Mouse (Mus musculus) forebrain, embryonic 14.5 days (tissue): Measurements from ENCODE around the gene Mycbp. TPM values are rescaled to one million over a fixed set of nuclear protein-coding genes. Genes with fewer than 3 reads are reported as not detected.

Experiments used
- ATAC-seq: fragments of 200-750 bp; cut with Nextera tagmentation; 2 replicates; pipeline ENCODE4 v1.8.0; 2017; ENCODE audit warnings: mild to moderate bottlenecking, moderate library complexity
- DNase-seq: peaks from one replicate; pipeline ENCODE4 v3.0.0-alpha.2; 2015; ENCODE audit warnings: low spot score
- H3K27ac ChIP-seq: fragments of 300-500 bp; sonication (generic); 2 replicates; pipeline ENCODE4 v1.5.1; 2014; ENCODE audit warnings: low read depth, mild to moderate bottlenecking, control low read depth, low read length, moderate library complexity
- H3K27me3 ChIP-seq: fragments of 300-500 bp; sonication (generic); replicated peaks from 2 replicates; pipeline ENCODE4 v1.6.1; 2014; ENCODE audit warnings: low read length, control low read depth, mixed read lengths; ENCODE audit not compliant: control insufficient read depth, insufficient read depth
- H3K36me3 ChIP-seq: fragments of 300-500 bp; sonication (generic); 2 replicates; pipeline ENCODE4 v1.6.1; 2014; ENCODE audit warnings: low read length, control low read depth; ENCODE audit not compliant: control insufficient read depth, insufficient read depth
- H3K4me1 ChIP-seq: fragments of 300-500 bp; sonication (generic); 2 replicates; pipeline ENCODE4 v1.6.1; 2014; ENCODE audit warnings: antibody characterized with exemption, low read length, control low read depth; ENCODE audit not compliant: control insufficient read depth, insufficient read depth
- H3K4me2 ChIP-seq: fragments of 300-500 bp; sonication (generic); 2 replicates; pipeline ENCODE4 v1.6.1; 2014; ENCODE audit warnings: mild to moderate bottlenecking, control low read depth, low read length
- H3K4me3 ChIP-seq: fragments of 300-500 bp; sonication (generic); 2 replicates; pipeline ENCODE4 v1.5.1; 2014; ENCODE audit warnings: low read depth, low read length, control low read depth
- H3K9ac ChIP-seq: fragments of 300-500 bp; sonication (generic); 2 replicates; pipeline ENCODE4 v1.6.1; 2014; ENCODE audit warnings: mild to moderate bottlenecking, low read length, control low read depth, moderate library complexity
- H3K9me3 ChIP-seq: fragments of 300-500 bp; sonication (generic); replicated peaks from 2 replicates; pipeline ENCODE4 v1.6.1; 2016; ENCODE audit warnings: low read length, control low read depth, mixed read lengths; ENCODE audit not compliant: control insufficient read depth
- WGBS: fragments of 180-500 bp; shearing (Covaris S2); extraction: QIAGEN DNeasy Blood & Tissue Kit; methylation state at CpG from one replicate; pipeline ENCODE4 v1.1.7; 2014; 5-methylcytosine and 5-hydroxymethylcytosine counted together
- polyA plus RNA-seq: library from polyadenylated mRNA; unstranded; fragments of >200 nt; fragmentation: Nextera tagmentation; extraction: Ambion mirVana; gene quantifications from 2 replicates; pipeline ENCODE4 v1.2.1, GENCODE M21; 2014

Gene Mycbp
- polyA plus RNA-seq, 1 experiment from 2014 or later = 42.8 TPM

DNA sequence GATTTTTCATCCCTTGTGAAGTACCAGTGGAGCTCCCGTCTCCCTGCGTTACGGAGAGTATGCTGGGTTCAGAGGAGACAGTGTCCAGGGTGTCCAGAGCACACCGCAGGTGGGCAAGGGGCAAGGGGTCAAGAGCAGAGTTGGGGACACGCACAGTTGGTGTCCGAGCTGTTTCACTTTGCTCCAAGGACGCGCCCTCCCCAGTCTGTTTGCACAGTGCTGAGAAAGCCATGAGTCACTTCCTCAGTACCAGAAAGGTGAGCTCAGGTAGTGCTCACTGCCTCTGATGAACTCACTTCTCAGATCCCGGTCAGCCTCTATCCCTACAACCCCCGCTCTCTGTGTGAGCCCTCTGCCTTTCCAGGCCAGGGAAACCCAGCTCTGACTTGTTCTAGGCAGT, 45.0 kb downstream of the Mycbp start:
- no peak overlapping the region for H3K4me3 ChIP-seq
- 86% methylated on average over 10 of the region's 10 CpGs for WGBS

GRCm38 (mm10) chr4:123952059-123952458, 47.4 kb downstream of the Mycbp start:
- ATAC-seq = peak; percentile 48; the same call in 1 of the 2 replicates

More for the DNA sequence above, 45.0 kb downstream of the Mycbp start:
- Histone ChIP-seq H3K4me1 (no peaks in the 10 kb centered on the region), H3K9me3 (no peaks in the 10 kb centered on the region), H3K4me2 (no peak overlapping the region), H3K27ac (no peak overlapping the region), H3K36me3 (no peaks in the 10 kb centered on the region), H3K27me3 (no peaks in the 10 kb centered on the region), H3K9ac (no peak overlapping the region)
- no peak for DNase-seq
- no peak for ATAC-seq

DNA sequence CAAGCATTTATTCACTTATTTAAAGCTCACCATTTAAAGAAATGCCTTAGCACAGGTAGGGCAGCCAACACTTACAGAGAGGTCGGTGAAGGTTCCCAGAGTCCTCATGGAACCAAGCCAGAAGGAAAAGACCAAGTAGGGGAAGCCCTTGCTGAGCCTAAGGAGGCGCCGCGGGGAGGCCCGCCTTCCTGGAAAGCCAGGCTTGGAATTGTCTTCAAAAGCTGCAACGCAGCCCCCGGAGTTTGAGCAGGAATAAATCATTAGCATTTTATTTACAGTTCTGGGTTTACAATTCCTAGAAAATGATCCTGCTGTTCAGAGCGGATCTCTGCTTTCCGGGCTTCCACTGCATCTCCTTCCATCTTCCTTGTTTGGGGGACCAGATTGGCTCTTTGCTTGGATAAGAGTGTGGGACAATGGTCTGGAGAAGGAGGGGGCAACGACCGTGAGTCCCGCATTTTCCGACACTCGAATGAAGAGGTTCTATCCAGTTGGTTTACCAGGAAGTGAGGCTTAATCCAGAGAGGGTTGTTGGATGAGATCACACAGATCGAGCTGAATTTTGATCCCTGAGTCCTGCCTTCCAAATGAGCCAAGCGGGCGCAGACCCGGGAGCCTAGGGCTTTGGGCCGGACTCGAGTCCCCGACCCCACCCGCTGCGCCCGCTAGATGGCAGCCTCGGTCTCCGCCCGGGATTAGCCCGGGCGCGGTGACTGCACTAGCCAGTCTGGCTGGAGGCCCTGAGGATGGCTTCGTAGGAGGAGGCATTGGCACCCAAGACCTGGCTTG, 52.3 kb downstream of the Mycbp start:
- 0 out of 2 replicates have a peak, but pooled peaks cover 2% of the 10 kb centered on the region for H3K27me3 ChIP-seq
- H3K27ac ChIP-seq = no peak overlapping the region
- DNase-seq (peak; percentile 86), ATAC-seq (peak; percentile 92)
- peak overlapping the region; percentile 41; the same call in 1 of the 2 replicates for H3K9ac ChIP-seq
- WGBS = 6% methylated on average over 31 of the region's 31 CpGs
- H3K9me3 ChIP-seq = no peaks in the 10 kb centered on the region
- H3K4me2 ChIP-seq = peak overlapping the region; percentile 49
- H3K4me3 ChIP-seq = peak overlapping the region; percentile 13; the same call in 1 of the 2 replicates
- H3K4me1 ChIP-seq = no peaks in the 10 kb centered on the region; the same call in none of the 2 replicates
- no peaks in the 10 kb centered on the region for H3K36me3 ChIP-seq

More at GRCm38 (mm10) chr4:123952059-123952458, 47.4 kb downstream of the Mycbp start:
- H3K36me3 ChIP-seq = no peaks in the 10 kb centered on the region
- no peak overlapping the region for H3K9ac ChIP-seq
- no peaks in the 10 kb centered on the region; the same call in 1 of the 2 replicates for H3K4me1 ChIP-seq
- H3K9me3 ChIP-seq = no peaks in the 10 kb centered on the region
- H3K4me3 ChIP-seq = no peak overlapping the region
- H3K27ac ChIP-seq = no peak overlapping the region
- 44% methylated on average over 8 of the region's 8 CpGs for WGBS
- no peak overlapping the region for H3K4me2 ChIP-seq
- peak; percentile 31 for DNase-seq
- H3K27me3 ChIP-seq = 0 out of 2 replicates have a peak, but pooled peaks cover 2% of the 10 kb centered on the region

- DNase-seq (no peak), ATAC-seq (no peak)
- no peak overlapping the region; the same call in 1 of the 2 replicates for H3K9ac ChIP-seq
- 53% methylated on average over 4 of the region's 4 CpGs for WGBS
- no peak overlapping the region for H3K27ac ChIP-seq
- no peak overlapping the region for H3K4me3 ChIP-seq
- no peaks in the 10 kb centered on the region; the same call in none of the 2 replicates for H3K4me1 ChIP-seq
- no peaks in the 10 kb centered on the region for H3K36me3 ChIP-seq
- H3K27me3 ChIP-seq = 0 out of 2 replicates have a peak, but pooled peaks cover 2% of the 10 kb centered on the region
- no peaks in the 10 kb centered on the region for H3K9me3 ChIP-seq
- no peak overlapping the region for H3K4me2 ChIP-seq
Observed at GRCm38 (mm10) chr4:123957492-123957808, 52.8 kb downstream of the Mycbp start.

DNA sequence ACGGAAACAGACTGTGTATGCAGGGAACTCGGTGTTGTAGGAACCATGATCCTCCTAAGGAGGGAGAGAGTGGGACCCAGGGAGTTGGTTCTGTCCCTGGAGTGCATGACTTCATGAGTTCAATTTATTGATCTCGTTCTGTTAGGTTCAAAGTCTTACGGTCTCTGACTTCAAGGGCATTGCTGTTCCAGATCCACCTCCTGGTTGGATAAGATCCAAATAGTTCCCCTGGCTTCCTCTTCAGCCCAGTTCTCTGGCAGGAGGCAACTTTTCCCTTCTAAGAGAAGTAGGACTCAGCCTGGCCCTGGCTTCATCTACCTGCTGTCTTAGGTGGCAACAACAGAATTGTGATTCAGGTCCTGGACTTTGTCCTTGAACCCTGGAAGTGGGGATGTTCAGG, 53.3 kb downstream of the Mycbp start:
- ATAC-seq (no peak), DNase-seq (no peak)
- no peaks in the 10 kb centered on the region for H3K9me3 ChIP-seq
- 68% methylated on average over 4 of the region's 4 CpGs for WGBS
- no peak overlapping the region for H3K27ac ChIP-seq
- no peaks in the 10 kb centered on the region; the same call in none of the 2 replicates for H3K4me1 ChIP-seq
- H3K4me2 ChIP-seq = no peak overlapping the region
- no peaks in the 10 kb centered on the region for H3K36me3 ChIP-seq
- no peak overlapping the region for H3K4me3 ChIP-seq
- no peak overlapping the region for H3K9ac ChIP-seq
- H3K27me3 ChIP-seq = 0 out of 2 replicates have a peak, but pooled peaks cover 2% of the 10 kb centered on the region

DNA sequence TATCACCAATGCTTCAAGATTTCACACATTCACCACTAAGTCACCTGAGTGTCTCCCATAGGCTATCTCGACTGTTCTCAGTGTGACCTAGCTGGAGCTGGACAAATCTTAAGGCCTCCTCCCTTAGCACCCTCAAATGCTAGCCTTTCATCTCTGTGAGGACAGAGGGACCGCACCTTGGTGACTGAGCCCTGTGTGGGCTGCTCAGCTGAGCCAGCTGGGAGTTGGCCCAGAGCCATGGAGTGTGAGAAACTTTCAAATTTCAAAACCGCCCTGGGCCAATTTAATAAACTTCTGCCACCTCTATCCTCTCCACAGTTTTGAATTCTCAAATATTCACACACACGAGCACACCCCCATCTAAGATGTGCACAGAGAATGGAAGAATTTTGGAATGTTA, 56.3 kb downstream of the Mycbp start:
- no peak overlapping the region for H3K4me3 ChIP-seq
- H3K4me1 ChIP-seq = no peaks in the 10 kb centered on the region; the same call in none of the 2 replicates
- no peak overlapping the region for H3K27ac ChIP-seq
- 0 out of 2 replicates have a peak, but pooled peaks cover 3% of the 10 kb centered on the region for H3K27me3 ChIP-seq
- ATAC-seq = no peak
- 54% methylated on average over 4 of the region's 4 CpGs for whole genome bisulfite sequencing
- no peak overlapping the region for H3K4me2 ChIP-seq
- H3K36me3 ChIP-seq = no peaks in the 10 kb centered on the region
- no peak for DNase-seq
- no peak overlapping the region for H3K9ac ChIP-seq
- no peaks in the 10 kb centered on the region for H3K9me3 ChIP-seq

Other genes with a start within 250 kb of the Mycbp start
- gene Macf1, start 220.5 kb upstream of the Mycbp start, polyA plus RNA-seq = 76.5 and 101 TPM in 2 replicates
- gene Ndufs5, start 186.6 kb upstream of the Mycbp start, polyA plus RNA-seq = 397 and 481 TPM in 2 replicates
- gene Akirin1, start 154.5 kb upstream of the Mycbp start, polyA plus RNA-seq = 81.8 and 88.0 TPM in 2 replicates
- gene Rhbdl2, start 117.0 kb upstream of the Mycbp start, polyA plus RNA-seq = 0.32 and 0.58 TPM in 2 replicates
- 0.10 TPM in 1 of 2 replicates, not detected in the other for gene 4933427I04Rik, start 45.2 kb upstream of the Mycbp start, polyA plus RNA-seq
- gene Rragc, start 12.6 kb downstream of the Mycbp start, polyA plus RNA-seq = 42.5 and 47.9 TPM in 2 replicates
- gene 4930535I16Rik, start 13.2 kb downstream of the Mycbp start, polyA plus RNA-seq = not detected in 2 replicates